In the genomic region with DNA sequence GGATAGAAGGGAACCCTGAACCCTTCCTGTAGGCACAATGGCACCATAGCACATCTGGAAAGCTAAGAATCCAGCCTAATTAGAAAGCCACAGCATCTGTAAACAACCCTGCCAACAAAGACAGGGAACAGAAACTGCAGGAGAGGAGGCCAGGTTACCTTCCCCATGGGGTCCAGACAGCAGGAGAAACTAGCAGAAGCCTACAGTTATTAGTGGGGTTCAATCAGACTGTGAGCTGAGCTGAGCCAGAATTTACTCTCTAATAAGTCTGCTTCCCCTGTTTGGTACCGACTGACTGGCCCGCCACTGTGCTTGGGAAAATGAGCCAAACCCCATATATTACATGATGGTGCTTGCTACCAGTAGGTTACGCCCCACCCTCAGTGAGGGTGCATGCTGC, we compare ENCODE assay signal across 14 mouse cellular contexts. TPM values are rescaled to one million over a fixed set of nuclear protein-coding genes. Genes with fewer than 3 reads are reported as not detected.
"Had no signal": no experiment of that assay in that cellular context is flagged by ENCODE, and none has a peak within 500 bp of the region (broad histone marks: within the 10 kb centered on the region; RNA-seq: fewer than 3 reads in every experiment).

No protein-coding gene starts in this region.

- H3K9me3 ChIP-seq: liver, embryonic 13.5 days; megakaryocyte, embryonic 14.5 days; midbrain, embryonic 10.5 days; midbrain, embryonic 13.5 days had no signal

- DNase-seq: kidney, adult 2 months; kidney, postnatal 25 days; layer of hippocampus, adult 9-11 months; liver, embryonic 13.5 days; lung, adult 2 months; thymus, adult 18-20 months; thymus, postnatal 36 days had no signal

- H3K4me2 ChIP-seq: liver, embryonic 13.5 days; midbrain, embryonic 13.5 days had no signal

- H3K9ac ChIP-seq: liver, embryonic 13.5 days; midbrain, embryonic 13.5 days had no signal

- H3K27me3 ChIP-seq: liver, embryonic 13.5 days; megakaryocyte, embryonic 14.5 days; midbrain, embryonic 13.5 days had no signal

- H3K27ac ChIP-seq: kidney, postnatal 0 days; layer of hippocampus, adult 2 months; liver, embryonic 13.5 days; midbrain, embryonic 10.5 days; midbrain, embryonic 13.5 days had no signal

- ATAC-seq: midbrain, embryonic 13.5 days had no signal

- H3K4me3 ChIP-seq: layer of hippocampus, adult 2 months; liver, embryonic 13.5 days; midbrain, embryonic 10.5 days; midbrain, embryonic 13.5 days had no signal

- H3K36me3 ChIP-seq: liver, embryonic 13.5 days; midbrain, embryonic 10.5 days; midbrain, embryonic 13.5 days had no signal

RNA-seq across cellular contexts. Expression of gene Txk, which starts 58.8 kb away (rescaled TPM):
- polyA plus RNA-seq: kidney, embryonic 14.5 days; liver, embryonic 13.5 days; midbrain, embryonic 10.5 days; neural tube, embryonic 11.5 days had no signal
